Mouse (Mus musculus): ENCODE measurements around the gene Gtf3c6. TPM values are rescaled to one million over a fixed set of nuclear protein-coding genes. Genes with fewer than 3 reads are reported as not detected.

Gtf3c6 gene
- total RNA-seq, 1 experiment from 2014 or later, result 321 TPM

GRCm38 (mm10) chr10:40212443-40213169, 45.3 kb downstream of the Gtf3c6 start:
- peak; percentile 100 for ATAC-seq (replicated peaks in 1 of 2; ENCODE audit: insufficient read depth in 1 of 2, low FRiP score in 2 of 2, low TSS enrichment in 1 of 2, low read depth in 1 of 2, poor library complexity in 2 of 2, severe bottlenecking in 2 of 2)

Other genes starting within 250 kb of the Gtf3c6 start
- gene Mfsd4b1, start 232.8 kb downstream of the Gtf3c6 start, total RNA-seq (2017), result not detected in 2 replicates
- gene Slc16a10, start 115.8 kb downstream of the Gtf3c6 start, total RNA-seq (2017), result 12.8 and 19.6 TPM in 2 replicates
- 134 and 215 TPM in 2 replicates for gene Rpf2, start 11.1 kb downstream of the Gtf3c6 start, total RNA-seq (2017)
- 181 and 193 TPM in 2 replicates for gene Amd1, start 44.1 kb upstream of the Gtf3c6 start, total RNA-seq (2017)
- 83.1 and 114 TPM in 2 replicates for gene Cdk19, start 81.5 kb upstream of the Gtf3c6 start, total RNA-seq (2017)